Mouse (Mus musculus) hindbrain, embryonic 14.5 days (tissue): ENCODE results near the gene Zdhhc14. TPM values are rescaled to one million over a fixed set of nuclear protein-coding genes. Genes with fewer than 3 reads are reported as not detected.

Experiments used
- ATAC-seq: fragments of 200-750 bp; cut with Nextera tagmentation; 2 replicates; pipeline ENCODE4 v1.8.0; 2017; ENCODE audit warnings: moderate number of reproducible peaks, mild to moderate bottlenecking, moderate TSS enrichment, moderate library complexity; ENCODE audit not compliant: low FRiP score
- DNase-seq: peaks from one replicate; pipeline ENCODE4 v3.0.0-alpha.2; 2015; ENCODE audit warnings: low spot score
- H3K27ac ChIP-seq: fragments of 300-500 bp; sonication (generic); 2 replicates; pipeline ENCODE4 v1.5.1; 2014; ENCODE audit warnings: mild to moderate bottlenecking, moderate library complexity
- H3K27me3 ChIP-seq: fragments of 300-500 bp; sonication (generic); 2 replicates; pipeline ENCODE4 v1.6.1; 2014; ENCODE audit warnings: mild to moderate bottlenecking, low read length, mixed read lengths; ENCODE audit not compliant: control insufficient read depth, insufficient read depth
- H3K36me3 ChIP-seq: fragments of 300-500 bp; sonication (generic); replicated peaks from 2 replicates; pipeline ENCODE4 v1.6.1; 2014; ENCODE audit not compliant: control insufficient read depth, insufficient read depth
- H3K4me1 ChIP-seq: fragments of 300-500 bp; sonication (generic); replicated peaks from 2 replicates; pipeline ENCODE4 v1.6.1; 2014; ENCODE audit warnings: antibody characterized with exemption, low read length, mixed read lengths; ENCODE audit not compliant: control insufficient read depth, insufficient read depth
- H3K4me2 ChIP-seq: fragments of 300-500 bp; sonication (generic); replicated peaks from 2 replicates; pipeline ENCODE4 v1.6.1; 2014; ENCODE audit warnings: mild to moderate bottlenecking, moderate library complexity
- H3K4me3 ChIP-seq: fragments of 300-500 bp; sonication (generic); replicated peaks from 2 replicates; pipeline ENCODE4 v1.5.1; 2014; ENCODE audit warnings: mild to moderate bottlenecking, low read length
- H3K9ac ChIP-seq: fragments of 300-500 bp; sonication (generic); 2 replicates; pipeline ENCODE4 v1.6.1; 2014
- H3K9me3 ChIP-seq: fragments of 300-500 bp; sonication (generic); 2 replicates; pipeline ENCODE4 v1.6.1; 2016; ENCODE audit warnings: low read length; ENCODE audit not compliant: control insufficient read depth
- WGBS: fragments of 180-500 bp; shearing (Covaris S2); extraction: QIAGEN DNeasy Blood & Tissue Kit; methylation state at CpG from one replicate; pipeline ENCODE4 v1.1.7; 2014; 5-methylcytosine and 5-hydroxymethylcytosine counted together
- polyA plus RNA-seq: library from polyadenylated mRNA; unstranded; fragments of >200 nt; fragmentation: Nextera tagmentation; extraction: Ambion mirVana; gene quantifications from 2 replicates; pipeline ENCODE4 v1.2.1, GENCODE M21; 2014

The Zdhhc14 gene
- polyA plus RNA-seq, 1 experiment from 2014 or later: 12.3 TPM

DNA sequence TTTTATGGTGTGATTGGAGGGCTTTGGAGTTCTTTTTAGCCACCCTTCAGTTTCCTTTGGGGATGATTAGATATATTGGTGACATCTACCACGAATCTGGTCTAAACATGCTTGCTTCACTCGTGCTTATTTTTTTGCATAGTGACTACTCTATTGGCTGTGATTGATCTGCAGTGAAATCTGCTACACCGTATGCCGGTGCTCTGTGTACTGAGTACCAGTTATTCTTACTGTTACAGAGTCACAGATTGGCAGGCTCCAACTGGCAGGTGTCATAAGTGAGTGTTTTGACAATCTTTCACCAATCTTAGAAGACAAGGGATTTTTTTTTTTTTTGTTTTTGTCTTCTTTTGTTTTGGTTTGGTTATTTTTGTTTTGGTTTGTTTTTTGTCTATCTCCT, 163.2 kb downstream of the Zdhhc14 start:
- Histone ChIP-seq H3K9ac (no peak overlapping the region), H3K4me3 (no peak overlapping the region), H3K4me2 (no peak overlapping the region), H3K27ac (no peak overlapping the region), H3K27me3 (no peaks in the 10 kb centered on the region), H3K36me3 (no peaks in the 10 kb centered on the region), H3K9me3 (no peaks in the 10 kb centered on the region), H3K4me1 (no peaks in the 10 kb centered on the region)
- DNase-seq (no peak), ATAC-seq (no peak)
- WGBS: 90% methylated on average over 4 of the region's 4 CpGs

DNA sequence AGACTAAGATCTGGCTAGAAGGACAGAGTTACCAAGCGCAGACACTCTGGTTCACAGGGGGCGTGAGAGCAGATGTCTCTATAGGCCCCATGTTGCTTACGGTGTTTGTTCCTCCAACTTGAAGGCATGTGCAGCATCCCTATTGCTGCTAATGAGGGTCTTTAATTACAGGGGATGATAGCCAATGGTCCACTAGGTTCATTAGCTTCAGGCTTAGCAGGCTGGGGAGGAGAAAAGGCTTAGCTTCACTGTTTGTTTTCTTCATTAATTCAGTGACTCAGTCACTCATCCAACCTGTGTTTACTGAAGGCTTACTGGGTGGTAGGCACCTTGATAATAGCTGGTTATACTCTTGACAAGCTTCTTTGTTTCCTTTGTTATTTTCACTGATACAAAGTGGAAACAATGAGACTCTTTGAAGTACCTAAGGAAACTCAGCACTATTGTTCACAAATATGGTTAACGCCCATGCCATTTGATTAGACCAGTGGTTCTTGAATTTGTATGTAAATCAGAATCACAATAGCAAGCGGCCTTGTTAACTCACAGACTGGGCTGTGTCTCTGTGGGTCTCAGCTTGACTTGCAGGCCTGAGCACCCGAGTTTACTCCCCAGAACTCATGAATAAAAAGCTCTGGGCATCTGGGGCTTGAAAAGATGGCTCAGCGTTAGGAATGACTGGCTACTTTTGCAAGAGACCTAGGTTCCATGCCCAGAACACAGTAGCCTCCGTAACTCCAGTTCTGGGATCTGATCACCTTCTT, 168.1 kb downstream of the Zdhhc14 start:
- 19% methylated on average over 8 of the region's 8 CpGs for whole genome bisulfite sequencing
- ATAC-seq: no peak
- Histone ChIP-seq H3K9me3 (no peaks in the 10 kb centered on the region), H3K27me3 (no peaks in the 10 kb centered on the region), H3K4me1 (no peaks in the 10 kb centered on the region), H3K27ac (peak overlapping the region; percentile 48; the same call in 1 of the 2 replicates), H3K4me3 (no peak overlapping the region), H3K36me3 (no peaks in the 10 kb centered on the region), H3K4me2 (no peak overlapping the region), H3K9ac (no peak overlapping the region)
- no peak for DNase-seq

DNA sequence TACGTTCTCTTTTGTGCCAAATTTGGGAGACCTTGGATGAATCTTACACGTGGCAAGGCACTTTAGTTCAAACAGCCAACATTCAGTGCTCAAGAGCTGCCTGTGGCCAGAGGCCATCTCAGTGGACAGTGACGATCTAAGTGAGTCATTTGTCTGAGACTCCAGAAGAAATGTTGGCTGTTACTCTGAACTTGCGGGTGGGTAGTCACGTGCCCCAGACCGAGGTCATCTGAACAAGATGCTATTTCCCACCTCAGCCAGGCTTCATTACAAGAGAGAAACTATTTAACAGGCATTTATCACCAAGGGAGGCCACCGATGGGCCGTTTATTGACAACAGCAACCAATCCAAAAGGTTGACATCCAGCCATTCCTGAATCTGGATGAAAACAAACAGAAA, 174.3 kb downstream of the Zdhhc14 start:
- no peaks in the 10 kb centered on the region for H3K36me3 ChIP-seq
- 82% methylated on average over 8 of the region's 8 CpGs for WGBS

DNA sequence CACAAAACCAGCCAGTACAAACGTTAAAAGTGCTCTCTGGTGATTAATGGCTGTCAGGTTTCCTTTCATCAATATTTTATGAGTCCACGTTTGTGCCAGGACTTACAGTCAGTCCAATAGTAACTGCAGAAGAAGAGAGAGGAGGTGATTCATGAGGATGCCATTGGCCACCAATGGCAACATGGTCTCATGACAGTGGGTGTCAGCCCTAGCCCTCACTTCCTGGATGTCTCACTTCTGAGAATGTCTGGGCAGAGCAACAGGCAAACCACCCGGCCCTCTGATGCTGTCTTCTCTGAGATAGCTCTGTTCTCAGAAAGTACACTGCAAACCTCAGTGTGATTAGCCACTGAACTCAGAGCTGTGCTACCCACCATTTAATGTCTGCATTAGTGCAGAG, 176.1 kb downstream of the Zdhhc14 start:
- Histone ChIP-seq H3K36me3 (no peaks in the 10 kb centered on the region), H3K9ac (no peak overlapping the region), H3K9me3 (no peaks in the 10 kb centered on the region), H3K27me3 (no peaks in the 10 kb centered on the region), H3K4me3 (no peak overlapping the region), H3K4me2 (no peak overlapping the region), H3K4me1 (peaks cover 7% of the 10 kb centered on the region; the same call in 1 of the 2 replicates), H3K27ac (no peak overlapping the region)
- 56% methylated on average over 3 of the region's 3 CpGs for WGBS
- DNase-seq (no peak), ATAC-seq (no peak)

More for the DNA sequence above, 174.3 kb downstream of the Zdhhc14 start:
- H3K9me3 ChIP-seq: no peaks in the 10 kb centered on the region
- ATAC-seq: no peak
- H3K4me2 ChIP-seq: no peak overlapping the region
- no peak overlapping the region for H3K9ac ChIP-seq
- H3K4me3 ChIP-seq: no peak overlapping the region
- DNase-seq: no peak
- H3K4me1 ChIP-seq: peaks cover 7% of the 10 kb centered on the region; the same call in 1 of the 2 replicates
- H3K27me3 ChIP-seq: no peaks in the 10 kb centered on the region
- H3K27ac ChIP-seq: no peak overlapping the region

DNA sequence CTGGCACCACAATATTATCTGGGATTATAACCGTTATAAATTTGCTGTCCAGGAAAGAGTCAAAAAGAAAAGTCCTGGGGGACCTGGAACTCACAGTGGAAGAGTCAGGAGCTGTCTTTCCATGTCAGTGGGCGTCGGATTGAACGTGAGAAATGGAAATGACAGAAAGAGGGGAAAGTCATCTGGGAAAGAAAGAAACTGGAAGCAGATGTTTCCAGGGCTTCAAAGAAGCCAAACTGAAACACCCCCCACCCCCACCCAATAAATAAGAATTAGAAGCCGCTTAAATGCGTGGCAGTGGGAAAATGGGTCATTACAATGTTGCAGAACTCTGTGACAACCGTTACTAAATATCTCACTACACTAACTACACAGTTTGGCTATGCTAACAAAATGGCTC, 176.6 kb downstream of the Zdhhc14 start:
- no peak for ATAC-seq
- H3K4me3 ChIP-seq: no peak overlapping the region
- no peak overlapping the region for H3K9ac ChIP-seq
- H3K4me1 ChIP-seq: peaks cover 7% of the 10 kb centered on the region; the same call in 1 of the 2 replicates
- DNase-seq: no peak
- no peaks in the 10 kb centered on the region for H3K36me3 ChIP-seq
- WGBS: 47% methylated on average over 7 of the region's 7 CpGs
- H3K9me3 ChIP-seq: no peaks in the 10 kb centered on the region
- no peak overlapping the region for H3K4me2 ChIP-seq
- no peaks in the 10 kb centered on the region for H3K27me3 ChIP-seq
- H3K27ac ChIP-seq: no peak overlapping the region

DNA sequence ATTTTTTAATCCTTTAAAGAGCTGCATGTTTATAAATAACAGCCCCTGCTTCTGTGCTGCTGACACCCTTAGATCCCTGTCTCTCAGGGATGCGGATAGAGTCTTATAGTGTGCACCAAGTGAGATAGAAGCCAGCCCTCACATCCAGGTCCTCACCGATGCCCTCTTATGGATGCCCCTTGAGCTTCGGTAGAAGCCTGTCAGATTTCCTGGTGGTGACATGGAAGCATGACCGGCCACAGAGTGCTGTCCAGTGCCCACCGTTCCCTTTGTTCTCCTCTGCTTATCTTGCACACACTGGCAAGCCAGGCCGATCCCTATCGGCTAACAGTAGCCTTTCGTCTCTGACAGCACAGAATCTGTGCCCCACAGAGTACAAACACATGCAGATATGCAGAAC, 183.6 kb downstream of the Zdhhc14 start:
- 64% methylated on average over 8 of the region's 8 CpGs for WGBS
- Histone ChIP-seq H3K9ac (no peak overlapping the region), H3K27ac (no peak overlapping the region), H3K4me2 (no peak overlapping the region), H3K27me3 (no peaks in the 10 kb centered on the region), H3K9me3 (no peaks in the 10 kb centered on the region), H3K4me1 (no peaks in the 10 kb centered on the region), H3K4me3 (no peak overlapping the region), H3K36me3 (no peaks in the 10 kb centered on the region)
- DNase-seq: no peak
- ATAC-seq: no peak

DNA sequence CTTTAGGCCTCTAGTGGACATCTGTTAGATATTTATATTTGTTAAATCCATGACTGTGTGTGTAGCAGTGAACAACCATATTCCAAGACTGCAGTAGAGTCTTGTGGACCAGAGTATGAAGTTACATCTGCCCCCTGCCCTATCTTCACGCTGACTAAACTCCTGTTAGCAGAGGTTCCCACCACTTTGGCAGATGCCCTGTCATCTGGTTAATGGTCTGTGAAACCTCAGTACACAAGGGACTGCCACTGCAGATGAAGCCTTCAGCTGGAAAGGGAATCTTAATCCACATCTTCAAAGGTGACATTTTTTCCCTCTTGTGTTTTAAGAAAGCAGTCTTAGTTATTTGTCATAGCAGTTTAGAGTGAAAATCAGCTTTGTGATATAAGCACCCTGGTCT, 187.0 kb downstream of the Zdhhc14 start:
- ATAC-seq (no peak), DNase-seq (no peak)
- no peaks in the 10 kb centered on the region for H3K36me3 ChIP-seq
- no peak overlapping the region for H3K27ac ChIP-seq
- no peak overlapping the region for H3K4me3 ChIP-seq
- no peak overlapping the region for H3K4me2 ChIP-seq
- no peaks in the 10 kb centered on the region for H3K9me3 ChIP-seq
- no peaks in the 10 kb centered on the region for H3K4me1 ChIP-seq
- no peak overlapping the region for H3K9ac ChIP-seq
- no peaks in the 10 kb centered on the region for H3K27me3 ChIP-seq
- 37% methylated on average over 1 of the region's 1 CpGs for WGBS

DNA sequence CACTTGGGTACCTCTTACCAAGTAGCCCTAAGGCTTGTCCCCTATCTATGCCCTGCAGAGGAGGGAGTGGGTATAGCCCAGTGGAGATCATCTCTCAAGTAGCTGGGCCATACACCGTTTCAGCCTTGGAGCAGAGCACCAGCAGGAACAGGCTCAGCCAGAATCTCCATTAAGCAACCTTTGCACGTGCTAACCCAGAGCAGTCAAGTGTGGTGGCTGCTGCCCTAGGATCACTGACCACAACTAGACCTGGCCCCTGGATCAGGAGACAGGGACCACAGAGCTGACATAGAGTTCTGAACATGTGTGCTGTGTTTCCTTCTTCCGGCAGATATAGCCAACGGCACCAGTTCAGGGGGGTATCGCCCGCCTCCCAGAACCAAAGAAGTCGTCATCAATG, 193.0 kb downstream of the Zdhhc14 start:
- WGBS: 94% methylated on average over 7 of the region's 7 CpGs
- Histone ChIP-seq H3K27me3 (no peaks in the 10 kb centered on the region), H3K9me3 (no peaks in the 10 kb centered on the region), H3K4me2 (no peak overlapping the region), H3K4me1 (no peaks in the 10 kb centered on the region), H3K36me3 (no peaks in the 10 kb centered on the region), H3K27ac (no peak overlapping the region), H3K4me3 (no peak overlapping the region), H3K9ac (no peak overlapping the region)
- DNase-seq (no peak), ATAC-seq (no peak)

DNA sequence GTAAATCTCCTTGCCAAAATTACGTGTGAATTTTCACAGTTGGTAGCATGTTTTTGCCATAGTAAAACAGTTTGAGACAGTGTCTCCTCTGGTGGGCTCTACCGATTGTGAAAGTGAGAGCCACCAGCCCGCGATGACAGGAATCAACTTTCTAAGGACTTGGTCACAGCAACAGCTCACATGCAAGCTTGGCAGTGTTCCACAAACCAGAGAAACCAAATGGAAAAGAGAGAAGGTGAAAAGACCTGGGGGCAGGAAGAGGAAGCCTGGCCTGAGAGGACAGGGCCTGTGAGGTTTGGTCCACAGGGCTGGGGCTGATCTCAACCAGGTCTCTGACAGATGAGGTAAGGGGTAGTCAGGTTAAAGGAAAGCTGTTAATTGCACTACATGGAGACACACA, 195.5 kb downstream of the Zdhhc14 start:
- no peaks in the 10 kb centered on the region for H3K4me1 ChIP-seq
- H3K4me3 ChIP-seq: no peak overlapping the region
- H3K9me3 ChIP-seq: no peaks in the 10 kb centered on the region
- no peak for DNase-seq
- WGBS: 95% methylated on average over 4 of the region's 4 CpGs
- no peak overlapping the region for H3K27ac ChIP-seq
- no peak overlapping the region for H3K9ac ChIP-seq
- H3K36me3 ChIP-seq: no peaks in the 10 kb centered on the region
- no peak overlapping the region for H3K4me2 ChIP-seq
- no peak for ATAC-seq
- no peaks in the 10 kb centered on the region for H3K27me3 ChIP-seq

DNA sequence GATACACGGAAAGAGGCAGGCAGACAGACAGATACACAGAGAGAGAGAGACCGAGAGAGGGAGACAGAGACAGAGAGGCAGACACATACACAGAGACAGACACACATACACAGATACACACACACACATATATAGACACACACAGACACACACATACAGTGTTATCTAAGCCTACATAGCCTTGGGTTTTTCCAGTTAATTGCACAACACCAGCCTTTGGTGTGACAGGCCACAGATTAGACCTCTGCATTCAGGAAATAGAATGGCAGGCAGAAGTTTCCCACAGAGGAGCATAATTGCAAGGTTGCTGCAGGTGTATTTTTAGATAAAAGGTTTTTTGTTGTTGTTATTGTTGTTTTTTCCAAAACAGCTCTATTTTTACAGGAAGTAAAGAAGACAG, 195.9 kb downstream of the Zdhhc14 start:
- no peak overlapping the region for H3K9ac ChIP-seq
- H3K4me1 ChIP-seq: no peaks in the 10 kb centered on the region
- no peak overlapping the region for H3K27ac ChIP-seq
- no peaks in the 10 kb centered on the region for H3K9me3 ChIP-seq
- WGBS: 87% methylated on average over 2 of the region's 2 CpGs
- no peaks in the 10 kb centered on the region for H3K36me3 ChIP-seq
- no peak for ATAC-seq
- no peak overlapping the region for H3K4me2 ChIP-seq
- H3K27me3 ChIP-seq: no peaks in the 10 kb centered on the region
- H3K4me3 ChIP-seq: no peak overlapping the region
- DNase-seq: no peak
